Mouse (Mus musculus) midbrain, embryonic 11.5 days (tissue): Measurements from ENCODE around the gene Naxd. TPM values are rescaled to one million over a fixed set of nuclear protein-coding genes. Genes with fewer than 3 reads are reported as not detected.
"Not testable (repeated sequence)": the region's sequence is repeated elsewhere in the genome, so short reads cannot be mapped to it uniquely, and the experiment has no call there.

Experiments used
- ATAC-seq: fragments of 200-750 bp; cut with Nextera tagmentation; 2 replicates; pipeline ENCODE4 v1.8.0; 2017; ENCODE audit warnings: moderate TSS enrichment, moderate library complexity; ENCODE audit not compliant: low FRiP score
- DNase-seq: peaks from one replicate; pipeline ENCODE4 v3.0.0; 2015; ENCODE audit warnings: low spot score; ENCODE audit errors: missing footprints
- H3K27ac ChIP-seq: fragments of 300-500 bp; sonication (generic); 2 replicates; pipeline ENCODE4 v1.5.1; 2014; ENCODE audit warnings: low read depth, low read length
- H3K27me3 ChIP-seq: fragments of 300-500 bp; sonication (generic); 2 replicates; pipeline ENCODE4 v1.6.1; 2014; ENCODE audit warnings: mild to moderate bottlenecking, low read length, moderate library complexity, mixed read lengths; ENCODE audit not compliant: control insufficient read depth, insufficient read depth
- H3K36me3 ChIP-seq: fragments of 300-500 bp; sonication (generic); 2 replicates; pipeline ENCODE4 v1.6.1; 2014; ENCODE audit warnings: mild to moderate bottlenecking, low read length, moderate library complexity, mixed read lengths; ENCODE audit not compliant: control insufficient read depth, insufficient read depth
- H3K4me1 ChIP-seq: fragments of 300-500 bp; sonication (generic); 2 replicates; pipeline ENCODE4 v1.6.1; 2014; ENCODE audit warnings: low read length; ENCODE audit not compliant: control insufficient read depth, insufficient read depth
- H3K4me2 ChIP-seq: fragments of 300-500 bp; sonication (generic); 2 replicates; pipeline ENCODE4 v1.6.1; 2014; ENCODE audit warnings: mild to moderate bottlenecking, moderate library complexity
- H3K4me3 ChIP-seq: fragments of 300-500 bp; sonication (generic); 2 replicates; pipeline ENCODE4 v1.5.1; 2014; ENCODE audit warnings: low read depth, low read length
- H3K9ac ChIP-seq: fragments of 300-500 bp; sonication (generic); 2 replicates; pipeline ENCODE4 v1.6.1; 2014; ENCODE audit warnings: low read length
- H3K9me3 ChIP-seq: fragments of 300-500 bp; sonication (generic); 2 replicates; pipeline ENCODE4 v1.6.1; 2016; ENCODE audit warnings: low read length; ENCODE audit not compliant: control insufficient read depth
- WGBS: fragments of 180-500 bp; shearing (Covaris S2); extraction: QIAGEN DNeasy Blood & Tissue Kit; methylation state at CpG from one replicate; pipeline ENCODE4 v1.1.7; 2014; 5-methylcytosine and 5-hydroxymethylcytosine counted together
- polyA plus RNA-seq: library from polyadenylated mRNA; unstranded; fragments of >200 nt; fragmentation: Nextera tagmentation; extraction: Ambion mirVana; gene quantifications from 2 replicates; pipeline ENCODE4 v1.2.1, GENCODE M21; 2014

The Naxd gene
- polyA plus RNA-seq, 1 experiment from 2014 or later: 94.2 TPM

DNA sequence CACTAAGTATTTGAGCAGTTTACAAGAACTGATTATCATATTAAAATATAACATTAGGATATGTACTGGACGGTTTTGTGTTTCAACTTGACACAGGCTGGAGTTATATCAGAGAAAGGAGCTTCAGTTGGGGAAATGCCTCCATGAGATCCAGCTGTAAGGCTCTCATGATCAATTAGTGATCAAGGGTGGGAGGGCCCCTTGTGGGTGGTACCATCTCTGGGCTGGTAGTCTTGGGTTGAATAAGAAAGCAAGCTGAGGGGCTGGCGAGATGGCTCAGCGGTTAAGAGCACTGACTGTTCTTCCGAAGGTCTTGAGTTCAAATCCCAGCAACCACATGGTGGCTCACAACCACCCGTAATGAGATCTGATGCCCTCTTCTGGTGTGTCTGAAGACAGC is 30.8 kb upstream of the Naxd start:
- ATAC-seq, H3K27me3 ChIP-seq, H3K9ac ChIP-seq, H3K4me3 ChIP-seq, H3K9me3 ChIP-seq, H3K4me1 ChIP-seq, H3K27ac ChIP-seq, H3K36me3 ChIP-seq, H3K4me2 ChIP-seq: not testable (repeated sequence)
- 88% methylated on average over 4 of the region's 5 CpGs for WGBS
- DNase-seq: peak; percentile 71

DNA sequence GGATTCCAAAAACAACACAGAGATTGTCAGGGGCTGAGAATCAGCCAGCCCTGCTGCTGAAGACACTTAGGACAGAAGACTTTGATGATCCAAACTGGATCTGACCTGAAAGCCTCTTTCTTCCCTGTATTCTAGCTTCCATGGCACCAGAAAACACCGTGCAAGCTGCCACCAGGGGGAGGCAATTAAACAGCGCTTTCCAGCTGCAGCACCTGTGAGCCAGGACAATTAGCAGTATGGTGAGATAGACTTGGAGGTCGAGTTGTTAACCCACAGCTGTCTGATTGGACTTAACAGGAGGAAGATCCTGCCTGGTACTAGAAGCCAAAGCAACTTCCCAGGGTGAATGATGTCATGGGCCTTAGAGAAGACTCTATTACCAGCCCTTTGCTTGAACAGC is 28.2 kb upstream of the Naxd start:
- peaks cover 5% of the 10 kb centered on the region; the same call in 1 of the 2 replicates for H3K4me1 ChIP-seq
- no peak overlapping the region for H3K27ac ChIP-seq
- WGBS: 8% methylated on average over 3 of the region's 3 CpGs
- no peak overlapping the region for H3K9ac ChIP-seq
- ATAC-seq (no peak), DNase-seq (peak; percentile 80)
- no peaks in the 10 kb centered on the region; the same call in 1 of the 2 replicates for H3K36me3 ChIP-seq
- H3K9me3 ChIP-seq: no peaks in the 10 kb centered on the region
- H3K4me2 ChIP-seq: no peak overlapping the region
- H3K4me3 ChIP-seq: no peak overlapping the region
- H3K27me3 ChIP-seq: peaks cover 2% of the 10 kb centered on the region

DNA sequence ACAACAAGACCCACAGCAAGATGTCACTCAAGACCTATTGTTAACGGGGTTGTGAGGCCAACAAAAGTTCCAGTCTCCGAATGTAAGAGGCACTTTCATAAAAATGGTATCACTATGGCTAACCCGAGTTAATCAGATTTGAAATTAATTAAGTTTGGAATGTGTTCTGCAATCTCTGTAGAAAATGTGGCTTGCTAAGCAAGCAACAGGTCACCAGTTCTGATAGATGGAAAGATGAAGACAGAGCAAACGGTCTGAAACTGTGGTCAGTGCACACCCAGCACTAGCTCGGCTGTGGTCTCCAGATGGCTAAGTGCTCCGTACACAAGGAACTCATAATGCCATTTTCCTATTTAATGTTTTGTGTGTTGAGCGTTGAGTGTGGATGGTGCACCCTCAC is 26.6 kb upstream of the Naxd start:
- DNase-seq: peak; percentile 60
- Histone ChIP-seq H3K9me3 (no peaks in the 10 kb centered on the region), H3K4me3 (no peak overlapping the region), H3K9ac (no peak overlapping the region), H3K4me2 (no peak overlapping the region), H3K27me3 (peaks cover 15% of the 10 kb centered on the region), H3K36me3 (no peaks in the 10 kb centered on the region; the same call in 1 of the 2 replicates), H3K4me1 (peaks cover 5% of the 10 kb centered on the region; the same call in 1 of the 2 replicates), H3K27ac (no peak overlapping the region)
- ATAC-seq: no peak
- WGBS: 72% methylated on average over 7 of the region's 7 CpGs

DNA sequence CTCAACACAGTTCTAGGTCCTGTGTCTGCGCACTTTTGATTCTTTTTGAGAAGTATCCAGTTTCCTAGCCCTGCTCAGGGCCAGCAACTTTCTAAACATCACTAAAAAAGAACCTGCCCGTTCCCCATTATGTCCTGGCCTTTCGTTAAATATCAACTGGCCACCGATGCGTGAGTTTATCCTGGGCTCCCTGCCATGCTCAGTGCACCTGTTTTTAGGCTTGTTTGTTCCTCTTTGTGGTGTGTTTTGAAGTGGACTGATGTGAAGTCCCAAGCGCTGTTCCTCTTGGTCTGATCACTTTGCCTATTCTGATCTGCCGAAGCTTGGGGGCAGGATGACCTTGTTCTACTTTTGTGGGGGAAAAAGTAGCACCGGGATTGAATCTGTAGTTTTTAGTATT is 26.0 kb upstream of the Naxd start:
- Histone ChIP-seq H3K27ac (no peak overlapping the region), H3K36me3 (no peaks in the 10 kb centered on the region; the same call in 1 of the 2 replicates), H3K4me3 (no peak overlapping the region), H3K4me1 (peaks cover 1% of the 10 kb centered on the region; the same call in 1 of the 2 replicates), H3K4me2 (no peak overlapping the region), H3K27me3 (peaks cover 22% of the 10 kb centered on the region), H3K9ac (no peak overlapping the region), H3K9me3 (no peaks in the 10 kb centered on the region)
- peak; percentile 8 for DNase-seq
- WGBS: 40% methylated on average over 8 of the region's 8 CpGs
- ATAC-seq: no peak

DNA sequence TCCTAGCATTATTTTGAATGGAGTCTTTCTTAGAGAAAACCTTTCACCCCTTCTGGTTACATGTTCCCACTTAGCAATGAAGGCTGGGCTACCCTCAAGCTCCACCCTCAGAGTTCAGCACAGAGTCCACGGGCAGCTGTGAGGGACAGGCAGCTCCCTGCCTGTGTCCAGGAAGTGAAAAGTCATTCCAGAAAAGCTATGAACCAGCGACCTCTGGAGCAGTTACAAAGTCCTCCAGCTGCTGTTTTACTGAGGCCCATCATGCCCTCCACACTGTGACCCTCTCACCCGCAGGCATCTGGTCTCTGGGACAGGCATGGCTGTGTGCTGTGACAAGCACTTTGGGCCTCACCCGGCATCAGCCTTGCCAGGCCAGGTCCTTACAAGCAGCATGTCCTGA is 24.2 kb upstream of the Naxd start:
- whole genome bisulfite sequencing: 51% methylated on average over 4 of the region's 4 CpGs
- ATAC-seq (no peak), DNase-seq (peak; percentile 80)
- no peak overlapping the region for H3K27ac ChIP-seq
- no peak overlapping the region for H3K4me2 ChIP-seq
- H3K4me1 ChIP-seq: peaks cover 9% of the 10 kb centered on the region
- H3K36me3 ChIP-seq: no peaks in the 10 kb centered on the region; the same call in 1 of the 2 replicates
- no peak overlapping the region for H3K9ac ChIP-seq
- peaks cover 39% of the 10 kb centered on the region for H3K27me3 ChIP-seq
- no peaks in the 10 kb centered on the region for H3K9me3 ChIP-seq
- H3K4me3 ChIP-seq: no peak overlapping the region

DNA sequence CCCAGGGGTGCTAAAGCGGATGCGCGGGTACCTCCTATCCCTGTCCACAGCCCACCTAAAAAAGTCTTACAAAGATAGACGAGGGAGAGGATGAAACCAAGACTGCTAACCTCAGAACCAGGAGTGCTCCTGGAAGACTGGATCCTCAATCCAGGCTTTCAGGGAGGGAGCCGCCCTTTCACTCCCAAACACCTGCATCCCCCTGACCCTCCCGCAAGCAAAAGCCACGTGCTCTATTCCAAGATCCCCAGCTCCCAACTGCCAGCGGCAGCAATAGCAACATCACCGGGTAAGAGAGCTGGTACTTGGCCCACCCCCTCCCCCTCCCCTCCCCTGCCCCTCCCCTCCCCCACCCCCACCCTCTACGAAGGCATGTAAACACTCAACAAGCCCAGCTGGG is 21.9 kb upstream of the Naxd start:
- H3K27ac ChIP-seq: no peak overlapping the region
- ATAC-seq: no peak
- H3K4me1 ChIP-seq: peaks cover 13% of the 10 kb centered on the region

DNA sequence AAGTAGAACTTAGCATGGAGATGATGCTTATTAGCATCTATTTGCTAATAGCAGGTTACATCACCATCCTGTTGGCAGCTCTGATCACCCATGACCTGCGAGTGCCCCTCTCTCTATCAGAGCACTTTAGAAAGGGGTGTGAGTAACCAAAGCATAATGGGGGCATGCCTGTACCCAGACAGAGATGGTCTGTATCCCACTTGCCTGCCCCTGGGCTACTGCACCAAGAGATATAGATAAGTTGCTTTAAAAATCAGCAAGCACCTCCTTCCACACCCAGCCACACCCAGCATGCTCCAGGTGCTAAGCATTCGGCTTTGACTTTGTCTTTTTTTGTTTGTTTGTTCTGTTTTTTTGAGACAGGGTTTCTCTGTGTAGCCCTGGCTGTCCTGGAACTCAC is 21.4 kb upstream of the Naxd start:
- H3K4me1 ChIP-seq: peaks cover 13% of the 10 kb centered on the region
- no peak overlapping the region for H3K9ac ChIP-seq
- no peaks in the 10 kb centered on the region for H3K9me3 ChIP-seq
- ATAC-seq: no peak
- whole genome bisulfite sequencing: 20% methylated on average over 2 of the region's 2 CpGs
- peaks cover 59% of the 10 kb centered on the region for H3K27me3 ChIP-seq
- DNase-seq: no peak
- no peak overlapping the region for H3K27ac ChIP-seq
- no peak overlapping the region for H3K4me2 ChIP-seq
- no peaks in the 10 kb centered on the region; the same call in 1 of the 2 replicates for H3K36me3 ChIP-seq
- no peak overlapping the region for H3K4me3 ChIP-seq

More for the DNA sequence above, 21.9 kb upstream of the Naxd start:
- H3K27me3 ChIP-seq: peaks cover 60% of the 10 kb centered on the region
- DNase-seq: no peak
- H3K36me3 ChIP-seq: no peaks in the 10 kb centered on the region; the same call in 1 of the 2 replicates
- H3K9ac ChIP-seq: no peak overlapping the region
- H3K9me3 ChIP-seq: no peaks in the 10 kb centered on the region
- no peak overlapping the region for H3K4me3 ChIP-seq
- WGBS: 8% methylated on average over 9 of the region's 10 CpGs
- H3K4me2 ChIP-seq: no peak overlapping the region

DNA sequence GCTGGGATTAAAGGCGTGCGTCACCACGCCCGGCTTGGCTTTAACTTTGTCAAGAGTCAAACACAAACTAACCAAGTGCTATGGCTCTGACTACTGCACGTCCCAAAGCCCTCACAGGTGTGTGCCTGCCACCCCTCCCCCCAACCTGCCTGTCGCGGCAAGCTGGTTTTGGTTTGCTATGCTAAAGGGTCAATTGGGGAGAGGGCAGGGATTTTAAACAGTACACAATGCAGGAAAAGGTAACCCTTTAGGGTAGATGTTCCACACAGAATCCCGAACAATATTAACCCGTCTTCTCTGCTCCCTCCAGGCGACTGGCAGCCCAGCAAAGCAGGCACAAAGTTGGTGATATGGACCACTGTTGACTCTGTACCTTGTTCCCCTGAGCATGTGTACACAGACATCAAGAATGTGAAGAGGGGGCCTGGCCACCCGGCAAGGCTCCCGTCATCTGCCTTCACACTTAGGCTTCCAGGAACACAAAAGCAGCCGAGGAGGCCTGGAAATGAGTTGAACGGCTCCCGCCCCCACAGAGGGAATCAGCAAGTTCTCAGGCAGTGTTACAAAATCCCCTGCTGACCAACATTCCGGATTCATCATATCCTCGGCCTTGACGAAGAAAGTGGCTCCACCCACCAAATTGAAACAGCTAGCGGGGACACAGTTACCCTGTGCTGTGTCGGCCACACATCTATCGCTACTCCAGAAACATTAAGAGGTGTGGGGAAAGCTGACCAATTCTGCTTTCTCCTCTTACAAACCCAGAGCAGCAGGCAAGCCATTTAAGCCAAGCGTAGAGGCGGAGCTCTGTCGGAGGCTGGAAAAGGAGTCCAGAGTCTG is 20.7 kb upstream of the Naxd start:
- Histone ChIP-seq H3K4me1 (peaks cover 13% of the 10 kb centered on the region), H3K9ac (no peak overlapping the region)
- peak; percentile 92 for DNase-seq

DNA sequence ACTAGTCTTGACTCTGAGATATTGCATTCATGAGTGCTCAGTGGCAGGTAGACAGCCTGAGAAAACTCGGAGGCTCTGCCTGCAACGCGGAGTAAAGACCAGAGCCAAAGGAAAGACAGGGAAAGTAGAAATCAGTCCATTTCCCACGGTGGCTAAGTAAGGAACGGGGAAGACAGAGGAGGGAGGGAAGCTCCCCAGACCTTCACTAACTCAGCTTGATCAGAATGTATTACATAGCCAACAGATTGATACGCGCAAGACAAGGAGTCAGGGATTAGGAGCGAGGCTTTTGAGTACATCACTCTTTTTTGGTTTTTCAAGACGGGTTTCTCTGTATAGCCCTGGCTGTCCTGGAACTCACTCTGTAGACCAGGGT is 20.1 kb upstream of the Naxd start:
- Histone ChIP-seq H3K4me1 (peaks cover 13% of the 10 kb centered on the region), H3K9me3 (no peaks in the 10 kb centered on the region), H3K27me3 (peaks cover 58% of the 10 kb centered on the region), H3K4me2 (peak overlapping the region; percentile 17; the same call in 1 of the 2 replicates), H3K9ac (no peak overlapping the region), H3K4me3 (no peak overlapping the region), H3K27ac (no peak overlapping the region), H3K36me3 (no peaks in the 10 kb centered on the region)
- WGBS: 5% methylated on average over 9 of the region's 9 CpGs
- DNase-seq (peak; percentile 87), ATAC-seq (no peak)

More for the DNA sequence above, 20.7 kb upstream of the Naxd start:
- no peak overlapping the region for H3K4me3 ChIP-seq
- ATAC-seq: no peak
- peaks cover 58% of the 10 kb centered on the region for H3K27me3 ChIP-seq
- WGBS: 4% methylated on average over 24 of the region's 24 CpGs
- no peak overlapping the region for H3K27ac ChIP-seq
- no peaks in the 10 kb centered on the region for H3K36me3 ChIP-seq
- H3K4me2 ChIP-seq: peak overlapping the region; percentile 17; the same call in 1 of the 2 replicates
- no peaks in the 10 kb centered on the region for H3K9me3 ChIP-seq
